Mouse (Mus musculus): ENCODE measurements at regions not wholly inside any gene's neighbourhood (a gene's known extent, or its start where the extent isn't known, plus 50 kb on each side); places are given as distances from the start of the nearest gene placed in this dataset.

GRCm38 (mm10) chr12:26867731-26868130 is 398.7 kb downstream of the Cmpk2 start:
- Histone ChIP-seq H3K9ac (no peak overlapping the region), H3K4me3 (ENCODE audit: low read depth, low read length) (no peak overlapping the region), H3K27ac (ENCODE audit: low read depth) (no peak overlapping the region), H3K27me3 (ENCODE audit: insufficient read depth, low read length) (no peaks in the 10 kb centered on the region), H3K9me3 (ENCODE audit: low read depth, low read length) (no peaks in the 10 kb centered on the region), H3K4me2 (no peak overlapping the region), H3K36me3 (ENCODE audit: insufficient read depth) (no peaks in the 10 kb centered on the region), H3K4me1 (ENCODE audit: insufficient read depth) (no peaks in the 10 kb centered on the region)
- DNase-seq (no peak), ATAC-seq (ENCODE audit: insufficient read depth) (no peak)
- WGBS, result 83% methylated on average over 6 of the region's 6 CpGs
- no peak for TF ChIP-seq CTCF (IDR thresholded peaks at IDR 0.05; ENCODE audit: low read depth)

GRCm38 (mm10) chr12:26855091-26855516 is 386.1 kb downstream of the Cmpk2 start:
- DNase-seq (peak; percentile 96), ATAC-seq (ENCODE audit: insufficient read depth) (peak; percentile 97)

GRCm38 (mm10) chr12:26844917-26845316 is 375.9 kb downstream of the Cmpk2 start:
- WGBS, result 62% methylated on average over 12 of the region's 12 CpGs
- H3K4me1 ChIP-seq (ENCODE audit: insufficient read depth), result no peaks in the 10 kb centered on the region
- no peak for TF ChIP-seq CTCF (IDR thresholded peaks at IDR 0.05; ENCODE audit: low read depth)
- no peak overlapping the region for H3K4me3 ChIP-seq (ENCODE audit: low read depth, low read length)
- no peaks in the 10 kb centered on the region for H3K27me3 ChIP-seq (ENCODE audit: insufficient read depth, low read length)
- no peak overlapping the region for H3K9ac ChIP-seq
- ATAC-seq (ENCODE audit: insufficient read depth), result no peak
- DNase-seq, result no peak
- H3K27ac ChIP-seq (ENCODE audit: low read depth), result no peak overlapping the region
- H3K36me3 ChIP-seq (ENCODE audit: insufficient read depth), result no peaks in the 10 kb centered on the region
- H3K4me2 ChIP-seq, result no peak overlapping the region
- H3K9me3 ChIP-seq (ENCODE audit: low read depth, low read length), result no peaks in the 10 kb centered on the region

More at GRCm38 (mm10) chr12:26855091-26855516, 386.1 kb downstream of the Cmpk2 start:
- no peak for TF ChIP-seq CTCF (IDR thresholded peaks at IDR 0.05; ENCODE audit: low read depth)
- Histone ChIP-seq H3K27me3 (ENCODE audit: insufficient read depth, low read length) (no peaks in the 10 kb centered on the region), H3K4me3 (ENCODE audit: low read depth, low read length) (no peak overlapping the region), H3K36me3 (ENCODE audit: insufficient read depth) (no peaks in the 10 kb centered on the region), H3K27ac (ENCODE audit: low read depth) (no peak overlapping the region), H3K9me3 (ENCODE audit: low read depth, low read length) (no peaks in the 10 kb centered on the region; the same call in 1 of the 2 replicates), H3K4me1 (ENCODE audit: insufficient read depth) (no peaks in the 10 kb centered on the region), H3K4me2 (no peak overlapping the region), H3K9ac (no peak overlapping the region)
- WGBS, result 0% methylated on average over 1 of the region's 1 CpGs

- no peak for TF ChIP-seq CTCF (IDR thresholded peaks at IDR 0.05; ENCODE audit: low read depth)
- no peak overlapping the region for H3K27ac ChIP-seq (ENCODE audit: low read depth)
- no peak for DNase-seq
- H3K4me3 ChIP-seq (ENCODE audit: low read depth, low read length), result no peak overlapping the region
- no peak overlapping the region for H3K4me2 ChIP-seq
- no peaks in the 10 kb centered on the region for H3K9me3 ChIP-seq (ENCODE audit: low read depth, low read length)
- H3K27me3 ChIP-seq (ENCODE audit: insufficient read depth, low read length), result no peaks in the 10 kb centered on the region
- WGBS, result 11% methylated on average over 5 of the region's 5 CpGs
- ATAC-seq (ENCODE audit: insufficient read depth), result no peak
- no peaks in the 10 kb centered on the region for H3K36me3 ChIP-seq (ENCODE audit: insufficient read depth)
- no peaks in the 10 kb centered on the region for H3K4me1 ChIP-seq (ENCODE audit: insufficient read depth)
- no peak overlapping the region for H3K9ac ChIP-seq
These were observed 373.7 kb downstream of the Cmpk2 start for GRCm38 (mm10) chr12:26842696-26843095.

- no peaks in the 10 kb centered on the region for H3K36me3 ChIP-seq (ENCODE audit: insufficient read depth)
- H3K27ac ChIP-seq (ENCODE audit: low read depth), result no peak overlapping the region
- 68% methylated on average over 3 of the region's 3 CpGs for WGBS
- H3K4me2 ChIP-seq, result no peak overlapping the region
- H3K4me3 ChIP-seq (ENCODE audit: low read depth, low read length), result no peak overlapping the region
- no peak for TF ChIP-seq CTCF (IDR thresholded peaks at IDR 0.05; ENCODE audit: low read depth)
- DNase-seq (no peak), ATAC-seq (ENCODE audit: insufficient read depth) (no peak)
- no peak overlapping the region for H3K9ac ChIP-seq
- H3K9me3 ChIP-seq (ENCODE audit: low read depth, low read length), result no peaks in the 10 kb centered on the region
- H3K4me1 ChIP-seq (ENCODE audit: insufficient read depth), result no peaks in the 10 kb centered on the region
- no peaks in the 10 kb centered on the region for H3K27me3 ChIP-seq (ENCODE audit: insufficient read depth, low read length)
These were observed 352.4 kb downstream of the Cmpk2 start for GRCm38 (mm10) chr12:26821257-26821968.

GRCm38 (mm10) chr12:26817866-26818265 is 348.9 kb downstream of the Cmpk2 start:
- ATAC-seq (ENCODE audit: insufficient read depth) (no peak), DNase-seq (no peak)
- no peaks in the 10 kb centered on the region for H3K36me3 ChIP-seq (ENCODE audit: insufficient read depth)
- TF ChIP-seq CTCF (IDR thresholded peaks at IDR 0.05; ENCODE audit: low read depth), result no peak
- H3K4me2 ChIP-seq, result no peak overlapping the region
- no peaks in the 10 kb centered on the region for H3K27me3 ChIP-seq (ENCODE audit: insufficient read depth, low read length)
- WGBS, result 85% methylated on average over 3 of the region's 3 CpGs
- H3K9ac ChIP-seq, result no peak overlapping the region
- H3K27ac ChIP-seq (ENCODE audit: low read depth), result no peak overlapping the region
- no peaks in the 10 kb centered on the region for H3K9me3 ChIP-seq (ENCODE audit: low read depth, low read length)
- no peak overlapping the region for H3K4me3 ChIP-seq (ENCODE audit: low read depth, low read length)
- no peaks in the 10 kb centered on the region for H3K4me1 ChIP-seq (ENCODE audit: insufficient read depth)

- H3K4me3 ChIP-seq (ENCODE audit: low read depth, low read length), result no peak overlapping the region
- no peak overlapping the region for H3K27ac ChIP-seq (ENCODE audit: low read depth)
- no peaks in the 10 kb centered on the region for H3K4me1 ChIP-seq (ENCODE audit: insufficient read depth)
- H3K9ac ChIP-seq, result no peak overlapping the region
- no peaks in the 10 kb centered on the region for H3K27me3 ChIP-seq (ENCODE audit: insufficient read depth, low read length)
- ATAC-seq (ENCODE audit: insufficient read depth) (no peak), DNase-seq (no peak)
- TF ChIP-seq CTCF (IDR thresholded peaks at IDR 0.05; ENCODE audit: low read depth), result no peak
- no peaks in the 10 kb centered on the region for H3K36me3 ChIP-seq (ENCODE audit: insufficient read depth)
- 69% methylated on average over 8 of the region's 8 CpGs for WGBS
- H3K4me2 ChIP-seq, result no peak overlapping the region
- H3K9me3 ChIP-seq (ENCODE audit: low read depth, low read length), result no peaks in the 10 kb centered on the region
These were observed 346.8 kb downstream of the Cmpk2 start for GRCm38 (mm10) chr12:26815771-26816170.

Data from lung, embryonic 14.5 days (tissue).